In genomic region chr8:87427188-87427587, GRCm38 (mm10) we compare ENCODE assay signal across 27 mouse cellular contexts. TPM values are rescaled to one million over a fixed set of nuclear protein-coding genes. Genes with fewer than 3 reads are reported as not detected.
"Had no signal": no experiment of that assay in that cellular context is flagged by ENCODE, and none has a peak within 500 bp of the region (broad histone marks: within the 10 kb centered on the region; RNA-seq: fewer than 3 reads in every experiment).

No protein-coding gene starts in this region.

- H3K4me1 ChIP-seq: embryonic facial prominence, embryonic 12.5 days; embryonic facial prominence, embryonic 13.5 days; embryonic facial prominence, embryonic 15.5 days; forebrain, embryonic 15.5 days had no signal

- H3K36me3 ChIP-seq: embryonic facial prominence, embryonic 10.5 days; embryonic facial prominence, embryonic 12.5 days; embryonic facial prominence, embryonic 13.5 days; embryonic facial prominence, embryonic 15.5 days; forebrain, embryonic 10.5 days; forebrain, embryonic 12.5 days; forebrain, embryonic 15.5 days had no signal

- DNase-seq: cerebellum, adult 8-10 months; cerebellum, adult 9-10 months; cerebellum, adult 9-11 months; cerebellum, postnatal 36 days; embryo, embryonic 11 days; forebrain, postnatal 0 days; gastrocnemius, adult 2 months; gastrocnemius, postnatal 10 days; gastrocnemius, postnatal 14 days; gastrocnemius, postnatal 25 days; gastrocnemius, postnatal 36 days; heart, adult 2 months had no signal

- H3K4me3 ChIP-seq: embryonic facial prominence, embryonic 10.5 days; embryonic facial prominence, embryonic 12.5 days; embryonic facial prominence, embryonic 13.5 days; embryonic facial prominence, embryonic 15.5 days; erythroblast, embryonic 14.5 days; forebrain, embryonic 10.5 days; forebrain, embryonic 12.5 days; forebrain, embryonic 13.5 days; forebrain, embryonic 15.5 days; gastrocnemius, adult 2 months; heart, adult 2 months had no signal

- H3K27me3 ChIP-seq: embryonic facial prominence, embryonic 12.5 days; embryonic facial prominence, embryonic 13.5 days; embryonic facial prominence, embryonic 15.5 days; forebrain, embryonic 12.5 days; forebrain, embryonic 13.5 days; forebrain, embryonic 15.5 days had no signal

- ATAC-seq: forebrain, embryonic 13.5 days; forebrain, embryonic 14.5 days; forebrain, embryonic 15.5 days; forebrain, embryonic 16.5 days; forebrain, postnatal 0 days had no signal

- H3K9me3 ChIP-seq: embryonic facial prominence, embryonic 10.5 days; embryonic facial prominence, embryonic 12.5 days; embryonic facial prominence, embryonic 13.5 days; embryonic facial prominence, embryonic 15.5 days; forebrain, embryonic 10.5 days; forebrain, embryonic 12.5 days; forebrain, embryonic 13.5 days; forebrain, embryonic 15.5 days had no signal

- H3K27ac ChIP-seq: embryonic facial prominence, embryonic 10.5 days; embryonic facial prominence, embryonic 12.5 days; embryonic facial prominence, embryonic 13.5 days; embryonic facial prominence, embryonic 15.5 days; forebrain, embryonic 10.5 days; forebrain, embryonic 12.5 days; forebrain, embryonic 13.5 days; forebrain, embryonic 15.5 days; gastrocnemius, adult 2 months; heart, adult 2 months had no signal

- H3K4me2 ChIP-seq: embryonic facial prominence, embryonic 12.5 days; embryonic facial prominence, embryonic 13.5 days; embryonic facial prominence, embryonic 15.5 days; forebrain, embryonic 12.5 days; forebrain, embryonic 13.5 days; forebrain, embryonic 15.5 days had no signal

- H3K9ac ChIP-seq: embryonic facial prominence, embryonic 12.5 days; embryonic facial prominence, embryonic 13.5 days; embryonic facial prominence, embryonic 15.5 days; forebrain, embryonic 12.5 days; forebrain, embryonic 13.5 days; forebrain, embryonic 15.5 days; forebrain, postnatal 0 days had no signal

RNA-seq across cellular contexts. Expression of gene Cbln1, which starts 45.2 kb away (rescaled TPM):
- total RNA-seq: common myeloid progenitor, adult 5-6 weeks; gastrocnemius, adult 18-20 months; gastrocnemius, adult 2 months; gastrocnemius, adult 8-10 months; gastrocnemius, postnatal 36 days; granulocyte monocyte progenitor cell, adult 5-6 weeks had no signal
- polyA plus RNA-seq: erythroblast, embryonic 14.5 days had no signal
